Mouse (Mus musculus) stomach, embryonic 14.5 days (tissue): ENCODE measurements around the gene Vsig8. TPM values are rescaled to one million over a fixed set of nuclear protein-coding genes. Genes with fewer than 3 reads are reported as not detected.
A peak's percentile ranks its signal among the peaks of the same experiment; 100 is the strongest.

ENCODE experiments used
- ATAC-seq: fragments of 200-750 bp; cut with Nextera tagmentation; 2 replicates; pipeline ENCODE4 v1.8.0; 2017; ENCODE audit warnings: low read depth, moderate TSS enrichment; ENCODE audit not compliant: insufficient number of reproducible peaks, insufficient read depth, low FRiP score
- H3K27ac ChIP-seq: fragments of 300-500 bp; sonication (generic); 2 replicates; pipeline ENCODE4 v1.5.1; 2014; ENCODE audit warnings: mild to moderate bottlenecking, low read length, moderate library complexity, mixed read lengths
- H3K27me3 ChIP-seq: fragments of 300-500 bp; sonication (generic); 2 replicates; pipeline ENCODE4 v1.6.1; 2014; ENCODE audit warnings: low read length, control low read depth, mixed read lengths; ENCODE audit not compliant: control insufficient read depth, insufficient read depth
- H3K36me3 ChIP-seq: fragments of 300-500 bp; sonication (generic); 2 replicates; pipeline ENCODE4 v1.6.1; 2014; ENCODE audit warnings: mild to moderate bottlenecking, control low read depth, low read length, moderate library complexity, mixed read lengths; ENCODE audit not compliant: control insufficient read depth, insufficient read depth
- H3K4me1 ChIP-seq: fragments of 300-500 bp; sonication (generic); 2 replicates; pipeline ENCODE4 v1.6.1; 2014; ENCODE audit warnings: low read length, control low read depth, mixed read lengths; ENCODE audit not compliant: control insufficient read depth, insufficient read depth
- H3K4me2 ChIP-seq: fragments of 300-500 bp; sonication (generic); replicated peaks from 2 replicates; pipeline ENCODE4 v1.6.1; 2014; ENCODE audit warnings: low read depth, low read length, control low read depth
- H3K4me3 ChIP-seq: fragments of 300-500 bp; sonication (generic); 2 replicates; pipeline ENCODE4 v1.5.1; 2014; ENCODE audit warnings: low read depth, low read length, control low read depth
- H3K9ac ChIP-seq: fragments of 300-500 bp; sonication (generic); replicated peaks from 2 replicates; pipeline ENCODE4 v1.6.1; 2014; ENCODE audit warnings: low read depth, mild to moderate bottlenecking, control low read depth, low read length, moderate library complexity, mixed read lengths
- H3K9me3 ChIP-seq: fragments of 300-500 bp; sonication (generic); 2 replicates; pipeline ENCODE4 v1.6.1; 2016; ENCODE audit warnings: low read depth, low read length, control low read depth; ENCODE audit not compliant: control insufficient read depth
- WGBS: fragments of 180-500 bp; shearing (Covaris S2); extraction: QIAGEN DNeasy Blood & Tissue Kit; methylation state at CpG from one replicate; pipeline ENCODE4 v1.1.7; 2014; 5-methylcytosine and 5-hydroxymethylcytosine counted together
- polyA plus RNA-seq: library from polyadenylated mRNA; unstranded; fragments of >200 nt; fragmentation: Nextera tagmentation; extraction: Ambion mirVana; gene quantifications from 2 replicates; pipeline ENCODE4 v1.2.1, GENCODE M21; 2014

Vsig8 gene
- polyA plus RNA-seq: 1.0 and 1.2 TPM in 2 replicates

GRCm38 (mm10) chr1:172555638-172556037, at the start of gene Vsig8:
Gene Vsig8, plus strand, starts transcription at chr1:172555938.
- no peak within 1 kb of the TSS for H3K4me2 ChIP-seq
- H3K4me1 ChIP-seq: peaks cover 3% of the 10 kb centered on the region; the same call in 1 of the 2 replicates
- WGBS: 70% methylated on average over 11 of the region's 11 CpGs
- H3K9ac ChIP-seq: no peak within 1 kb of the TSS
- no peaks in the 10 kb centered on the region for H3K9me3 ChIP-seq
- H3K27ac ChIP-seq: no peak within 1 kb of the TSS
- H3K4me3 ChIP-seq: no peak within 1 kb of the TSS
- 0 out of 2 replicates have a peak, but pooled peaks cover 1% of the 10 kb centered on the region for H3K27me3 ChIP-seq
- ATAC-seq: no peak
- no peaks in the 10 kb centered on the region for H3K36me3 ChIP-seq

- no peaks in the 10 kb centered on the region for H3K27me3 ChIP-seq
- no peak overlapping the region for H3K27ac ChIP-seq
- no peak overlapping the region for H3K4me2 ChIP-seq
- H3K36me3 ChIP-seq: peaks cover 19% of the 10 kb centered on the region
- no peak overlapping the region for H3K9ac ChIP-seq
- H3K4me3 ChIP-seq: no peak overlapping the region
- no peaks in the 10 kb centered on the region for H3K9me3 ChIP-seq
- ATAC-seq: no peak
- peaks cover 28% of the 10 kb centered on the region for H3K4me1 ChIP-seq
- 62% methylated on average over 5 of the region's 5 CpGs for WGBS
Observed at GRCm38 (mm10) chr1:172507001-172507400, 48.7 kb upstream of the Vsig8 start.

- Histone ChIP-seq H3K4me3 (no peak overlapping the region), H3K4me2 (no peak overlapping the region), H3K4me1 (peaks cover 22% of the 10 kb centered on the region), H3K27ac (no peak overlapping the region), H3K9me3 (no peaks in the 10 kb centered on the region), H3K9ac (no peak overlapping the region), H3K36me3 (peaks cover 19% of the 10 kb centered on the region), H3K27me3 (no peaks in the 10 kb centered on the region)
- no peak for ATAC-seq
- WGBS: 82% methylated on average over 3 of the region's 3 CpGs
Observed at GRCm38 (mm10) chr1:172507701-172508100, 48.0 kb upstream of the Vsig8 start.

GRCm38 (mm10) chr1:172508172-172508571, 47.6 kb upstream of the Vsig8 start:
- Histone ChIP-seq H3K4me3 (no peak overlapping the region), H3K27ac (no peak overlapping the region), H3K4me2 (no peak overlapping the region), H3K27me3 (no peaks in the 10 kb centered on the region), H3K36me3 (peaks cover 19% of the 10 kb centered on the region), H3K9ac (no peak overlapping the region), H3K9me3 (no peaks in the 10 kb centered on the region), H3K4me1 (peaks cover 22% of the 10 kb centered on the region)
- ATAC-seq: no peak
- WGBS: 53% methylated on average over 2 of the region's 2 CpGs

GRCm38 (mm10) chr1:172509235-172509634, 46.5 kb upstream of the Vsig8 start:
- Histone ChIP-seq H3K9me3 (no peaks in the 10 kb centered on the region), H3K36me3 (peaks cover 19% of the 10 kb centered on the region), H3K27ac (peak overlapping the region; percentile 46), H3K4me3 (no peak overlapping the region), H3K9ac (no peak overlapping the region), H3K4me1 (peaks cover 17% of the 10 kb centered on the region; the same call in 1 of the 2 replicates), H3K4me2 (no peak overlapping the region), H3K27me3 (no peaks in the 10 kb centered on the region)
- 61% methylated on average over 5 of the region's 5 CpGs for WGBS
- ATAC-seq: no peak

- H3K4me3 ChIP-seq: no peak overlapping the region
- H3K4me1 ChIP-seq: peaks cover 16% of the 10 kb centered on the region; the same call in 1 of the 2 replicates
- no peak overlapping the region for H3K9ac ChIP-seq
- WGBS: 42% methylated on average over 8 of the region's 8 CpGs
- H3K9me3 ChIP-seq: no peaks in the 10 kb centered on the region
- peak; percentile 61 for ATAC-seq
- no peak overlapping the region for H3K4me2 ChIP-seq
- peak overlapping the region; percentile 46 for H3K27ac ChIP-seq
- H3K36me3 ChIP-seq: peaks cover 19% of the 10 kb centered on the region
- no peaks in the 10 kb centered on the region for H3K27me3 ChIP-seq
Observed at GRCm38 (mm10) chr1:172509983-172510382, 45.8 kb upstream of the Vsig8 start.

- peaks cover 16% of the 10 kb centered on the region; the same call in 1 of the 2 replicates for H3K4me1 ChIP-seq
Observed at GRCm38 (mm10) chr1:172510421-172510972, 45.2 kb upstream of the Vsig8 start.

DNA sequence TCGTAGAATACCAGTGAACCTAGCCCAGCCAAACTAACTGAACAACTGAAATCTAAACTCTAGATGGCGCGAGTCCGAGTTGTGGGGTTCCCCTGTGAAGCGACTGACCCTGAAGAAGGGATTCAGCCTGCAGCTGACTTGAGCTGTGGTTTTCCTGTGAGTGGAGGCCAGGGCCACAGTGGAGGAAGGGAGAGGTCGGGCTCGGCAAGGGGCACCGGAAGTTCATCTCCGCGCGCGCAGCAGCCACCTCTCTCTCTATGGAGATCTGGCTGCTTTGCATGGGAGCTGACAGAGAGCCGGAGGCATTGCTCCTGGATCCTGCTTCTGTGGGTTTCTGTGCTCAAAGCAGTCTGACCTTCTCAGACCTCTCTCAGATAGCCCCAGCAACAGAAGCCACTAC, 42.8 kb upstream of the Vsig8 start:
- WGBS: 21% methylated on average over 13 of the region's 13 CpGs
- no peak for ATAC-seq
- H3K27ac ChIP-seq: peak overlapping the region; percentile 59; the same call in 1 of the 2 replicates
- H3K4me1 ChIP-seq: peaks cover 16% of the 10 kb centered on the region; the same call in 1 of the 2 replicates
- H3K4me2 ChIP-seq: peak overlapping the region; percentile 22; the same call in 1 of the 2 replicates
- H3K9me3 ChIP-seq: no peaks in the 10 kb centered on the region; the same call in 1 of the 2 replicates
- H3K27me3 ChIP-seq: no peaks in the 10 kb centered on the region
- H3K36me3 ChIP-seq: peaks cover under 1% of the 10 kb centered on the region; the same call in 1 of the 2 replicates
- no peak overlapping the region for H3K4me3 ChIP-seq
- no peak overlapping the region for H3K9ac ChIP-seq

More at GRCm38 (mm10) chr1:172510421-172510972, 45.2 kb upstream of the Vsig8 start:
- peak; percentile 66 for ATAC-seq
- no peak overlapping the region for H3K4me3 ChIP-seq
- WGBS: 31% methylated on average over 13 of the region's 13 CpGs
- H3K9me3 ChIP-seq: no peaks in the 10 kb centered on the region
- H3K4me2 ChIP-seq: no peak overlapping the region
- no peaks in the 10 kb centered on the region for H3K27me3 ChIP-seq
- H3K36me3 ChIP-seq: peaks cover 15% of the 10 kb centered on the region
- H3K9ac ChIP-seq: no peak overlapping the region
- peak overlapping the region; percentile 46; the same call in 1 of the 2 replicates for H3K27ac ChIP-seq
